Mouse (Mus musculus) spleen, postnatal 36 days (tissue): ENCODE data around the gene Gm14698.
"Not testable (repeated sequence)": the region's sequence is repeated elsewhere in the genome, so short reads cannot be mapped to it uniquely, and the experiment has no call there.

Experiments used
- DNase-seq, 2 experiments: peaks; one replicate each; pipeline ENCODE4 v3.0.0; 2022; ENCODE audit warnings: low spot score in 2 of 2, mixed read lengths in 1 of 2

Gene Gm14698

DNA sequence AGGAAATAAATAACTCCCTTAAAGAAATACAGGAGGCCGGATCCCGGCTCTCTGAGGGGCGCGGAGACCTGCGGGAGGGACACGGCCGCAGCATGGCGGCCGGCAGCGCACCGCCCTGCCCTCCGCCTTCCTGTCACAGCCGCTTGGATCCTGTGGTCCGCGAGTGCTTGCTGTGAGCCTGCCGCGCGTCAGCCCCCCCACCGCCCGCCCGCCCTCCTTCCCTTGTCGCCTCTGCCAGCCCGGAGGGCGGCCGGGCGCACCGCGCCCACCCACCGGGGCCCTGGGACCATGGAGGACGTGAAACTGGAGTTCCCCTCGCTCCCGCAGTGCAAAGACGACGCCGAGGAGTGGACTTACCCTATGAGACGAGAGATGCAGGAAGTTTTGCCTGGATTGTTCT, at the start of gene Gm14698:
Gm14698 (plus strand) TSS at position 35 of the 400 bp plus-strand sequence.
- not testable (repeated sequence) for DNase-seq

GRCm38 (mm10) chrX:68820449-68820848, 444 bp upstream of the Gm14698 start:
- DNase-seq, result not testable (repeated sequence)

DNA sequence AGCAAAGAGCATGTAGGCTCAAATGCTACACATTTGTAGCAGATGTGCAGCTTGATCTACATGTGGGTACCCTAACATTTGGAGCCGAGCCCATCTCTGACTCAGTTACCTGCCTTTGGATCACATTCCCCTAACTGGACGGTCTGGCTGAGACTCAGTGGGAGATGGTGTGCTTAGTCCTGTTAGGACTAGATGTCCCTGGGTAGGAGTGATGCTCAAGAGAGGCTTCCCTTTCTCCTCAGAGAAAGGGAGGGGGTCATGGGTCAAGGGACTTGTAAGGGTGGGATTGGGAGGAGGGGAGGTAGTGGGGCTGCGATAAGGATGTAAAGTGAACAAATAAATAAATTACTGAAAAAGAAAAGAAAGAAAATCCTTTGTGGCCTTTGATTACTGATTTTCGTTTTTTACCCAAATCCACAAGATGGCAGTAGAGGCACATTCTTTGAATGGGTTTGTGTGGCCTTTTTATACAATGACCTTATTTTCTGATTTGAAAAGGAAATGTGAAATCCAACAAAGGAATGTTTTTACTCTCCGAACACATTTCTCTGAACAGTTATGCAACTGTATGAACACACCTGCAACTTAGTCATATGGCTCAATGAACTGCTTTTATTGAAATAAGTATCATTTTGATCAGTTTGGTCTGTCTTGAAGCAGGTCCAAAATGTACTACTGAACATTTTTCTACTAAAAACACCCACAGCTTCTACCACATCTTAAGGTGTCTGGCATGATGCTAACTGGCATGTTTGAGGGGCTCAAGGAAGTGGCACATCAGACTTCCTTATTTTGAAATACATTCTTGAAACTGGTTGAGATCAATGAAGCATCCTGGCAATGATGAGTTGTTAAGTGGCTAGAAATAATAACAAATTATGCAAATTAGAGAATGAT, 18.9 kb downstream of the Gm14698 start:
- DNase-seq, result no peak

DNA sequence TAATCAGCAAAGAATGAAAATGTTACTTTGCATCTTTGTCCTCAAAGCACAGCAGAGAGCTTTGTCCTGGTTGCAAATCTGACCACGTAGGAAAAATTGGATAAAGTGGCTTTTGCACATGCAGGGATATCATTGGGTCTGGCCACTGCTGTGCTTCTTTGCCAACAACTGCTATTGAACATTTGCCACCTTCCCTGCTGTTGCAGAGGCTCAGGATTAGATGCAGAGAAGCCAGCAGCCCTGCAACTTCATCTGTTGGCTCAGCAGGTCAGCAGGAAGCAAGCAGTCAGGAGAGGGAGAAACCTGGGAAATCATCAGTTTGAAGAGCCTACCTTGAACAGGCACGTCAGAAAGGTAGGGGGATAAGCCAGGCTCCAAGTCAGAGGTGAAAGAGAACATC, 44.3 kb downstream of the Gm14698 start:
- no peak for DNase-seq
